Mouse (Mus musculus) limb, embryonic 12.5 days (tissue): ENCODE measurements around the gene Copg1. TPM values are rescaled to one million over a fixed set of nuclear protein-coding genes. Genes with fewer than 3 reads are reported as not detected.
A peak's percentile ranks its signal among the peaks of the same experiment; 100 is the strongest.

ENCODE experiments used
- ATAC-seq: fragments of 200-750 bp; cut with Nextera tagmentation; 2 replicates; pipeline ENCODE4 v1.8.0; 2017; ENCODE audit warnings: low read depth, moderate TSS enrichment; ENCODE audit not compliant: insufficient number of reproducible peaks, insufficient read depth, low FRiP score, low TSS enrichment
- H3K27ac ChIP-seq: fragments of 300-500 bp; sonication (generic); 2 replicates; pipeline ENCODE4 v1.5.1; 2016; ENCODE audit warnings: mild to moderate bottlenecking, moderate library complexity
- H3K27me3 ChIP-seq: fragments of 300-500 bp; sonication (generic); 2 replicates; pipeline ENCODE4 v1.6.1; 2016; ENCODE audit warnings: mild to moderate bottlenecking, moderate library complexity
- H3K36me3 ChIP-seq: fragments of 300-500 bp; sonication (generic); 2 replicates; pipeline ENCODE4 v1.6.1; 2016; ENCODE audit warnings: mild to moderate bottlenecking, moderate library complexity
- H3K4me1 ChIP-seq: fragments of 300-500 bp; sonication (generic); replicated peaks from 2 replicates; pipeline ENCODE4 v1.6.1; 2016
- H3K4me2 ChIP-seq: fragments of 300-500 bp; sonication (generic); 2 replicates; pipeline ENCODE4 v1.6.1; 2016; ENCODE audit warnings: mild to moderate bottlenecking, moderate library complexity
- H3K4me3 ChIP-seq: fragments of 300-500 bp; sonication (generic); replicated peaks from 2 replicates; pipeline ENCODE4 v1.5.1; 2016; ENCODE audit warnings: mild to moderate bottlenecking
- H3K9ac ChIP-seq: fragments of 300-500 bp; sonication (generic); replicated peaks from 2 replicates; pipeline ENCODE4 v1.6.1; 2016; ENCODE audit warnings: mild to moderate bottlenecking, moderate library complexity
- H3K9me3 ChIP-seq: fragments of 300-500 bp; sonication (generic); 2 replicates; pipeline ENCODE4 v1.6.1; 2016; ENCODE audit warnings: mild to moderate bottlenecking, moderate library complexity
- WGBS: fragments of 180-500 bp; shearing (Covaris S2); methylation state at CpG from one replicate; pipeline ENCODE4 v1.1.7; 2016; 5-methylcytosine and 5-hydroxymethylcytosine counted together
- polyA plus RNA-seq: library from polyadenylated mRNA; unstranded; fragments of >200 nt; fragmentation: Nextera tagmentation; extraction: Ambion mirVana; gene quantifications from 2 replicates; pipeline ENCODE4 v1.2.1, GENCODE M21; 2016

Copg1 gene
- polyA plus RNA-seq, result 169 and 178 TPM in 2 replicates

DNA sequence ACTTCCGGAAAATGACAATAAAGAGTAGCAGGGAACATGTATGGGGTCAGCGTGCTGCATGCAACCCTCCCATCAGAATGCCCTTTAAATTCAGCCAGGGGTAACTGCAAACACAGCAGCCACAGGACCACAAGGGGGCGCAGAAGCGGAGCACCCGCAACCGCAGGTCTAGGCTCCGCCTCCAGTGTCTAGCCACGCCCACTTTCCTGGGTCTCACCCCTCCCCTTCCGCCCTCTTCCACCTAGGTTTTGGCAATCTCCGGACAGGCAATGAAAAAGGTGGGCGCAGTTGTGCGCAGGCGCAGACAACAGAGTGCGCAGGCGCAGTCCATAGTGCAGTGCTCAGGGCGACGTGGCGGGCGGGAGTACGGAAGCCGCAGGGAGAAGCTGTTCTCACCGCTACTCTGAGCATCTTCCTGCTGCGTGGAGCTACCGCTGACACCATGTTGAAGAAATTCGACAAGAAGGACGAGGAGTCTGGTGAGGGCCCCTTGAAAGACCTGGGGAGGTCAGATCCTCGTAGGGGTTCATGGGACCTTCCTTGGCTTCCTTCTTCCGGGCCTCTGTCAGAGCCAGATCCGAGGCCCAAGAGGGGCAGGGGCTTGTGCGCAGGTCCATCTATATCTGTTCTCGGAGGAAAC lies at the start of gene Copg1:
Gene Copg1 (plus strand): TSS at position 221 of the 640 bp plus-strand sequence.
- Histone ChIP-seq H3K27ac (peak within 1 kb of the TSS; percentile 73), H3K36me3 (peaks cover 39% of the 10 kb centered on the region), H3K27me3 (no peaks in the 10 kb centered on the region), H3K4me3 (peak within 1 kb of the TSS; percentile 77), H3K4me1 (peaks cover 7% of the 10 kb centered on the region), H3K4me2 (peak within 1 kb of the TSS; percentile 63), H3K9ac (peak within 1 kb of the TSS; percentile 85), H3K9me3 (no peaks in the 10 kb centered on the region)
- peak; percentile 94 for ATAC-seq
- 1% methylated on average over 31 of the region's 31 CpGs for WGBS

DNA sequence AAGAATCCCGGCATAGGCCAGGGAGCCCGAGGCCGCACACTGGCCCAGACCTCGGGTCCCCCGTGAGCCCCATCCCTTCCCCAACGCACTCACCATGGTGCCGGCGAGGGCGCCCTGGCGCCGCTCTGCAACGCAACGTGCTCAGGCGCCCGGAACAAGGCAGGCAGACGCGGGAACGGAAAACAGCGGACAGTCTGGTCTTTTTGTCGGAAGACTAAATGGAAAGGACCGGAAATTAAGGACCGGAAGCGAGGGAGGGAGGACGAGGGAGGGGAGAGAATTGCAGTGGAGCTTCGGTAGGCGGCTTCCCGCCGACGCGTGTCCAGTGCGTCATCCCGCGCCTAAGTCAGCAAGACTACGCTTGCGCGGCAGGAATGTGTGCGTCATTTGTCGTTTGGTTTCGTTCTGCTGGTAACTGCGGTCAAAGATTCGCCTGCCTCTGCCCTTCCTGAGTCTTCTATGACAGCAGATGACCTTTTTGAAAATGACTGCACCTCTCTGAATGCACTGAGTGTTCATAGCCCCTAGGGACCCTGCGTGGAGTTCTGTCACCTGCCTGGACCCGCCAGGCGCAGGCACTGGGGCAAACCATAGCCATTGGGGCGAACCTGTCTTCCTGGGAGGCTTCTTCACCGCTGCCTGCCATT lies 48.9 kb upstream of the Copg1 start, which contains the start of gene Isy1:
Gene Isy1 (minus strand): TSS at position 248 of the 647 bp plus-strand sequence.
- WGBS, result under 1% methylated on average over 46 of the region's 46 CpGs
- H3K9me3 ChIP-seq, result no peaks in the 10 kb centered on the region
- peak within 1 kb of the TSS; percentile 85 for H3K9ac ChIP-seq
- no peaks in the 10 kb centered on the region for H3K27me3 ChIP-seq
- peak within 1 kb of the TSS; percentile 78 for H3K4me3 ChIP-seq
- ATAC-seq, result peak; percentile 90
- peaks cover 46% of the 10 kb centered on the region for H3K36me3 ChIP-seq
- peak within 1 kb of the TSS; percentile 95 for H3K27ac ChIP-seq
- peak within 1 kb of the TSS; percentile 80 for H3K4me2 ChIP-seq
- H3K4me1 ChIP-seq, result peaks cover 5% of the 10 kb centered on the region; the same call in 1 of the 2 replicates

DNA sequence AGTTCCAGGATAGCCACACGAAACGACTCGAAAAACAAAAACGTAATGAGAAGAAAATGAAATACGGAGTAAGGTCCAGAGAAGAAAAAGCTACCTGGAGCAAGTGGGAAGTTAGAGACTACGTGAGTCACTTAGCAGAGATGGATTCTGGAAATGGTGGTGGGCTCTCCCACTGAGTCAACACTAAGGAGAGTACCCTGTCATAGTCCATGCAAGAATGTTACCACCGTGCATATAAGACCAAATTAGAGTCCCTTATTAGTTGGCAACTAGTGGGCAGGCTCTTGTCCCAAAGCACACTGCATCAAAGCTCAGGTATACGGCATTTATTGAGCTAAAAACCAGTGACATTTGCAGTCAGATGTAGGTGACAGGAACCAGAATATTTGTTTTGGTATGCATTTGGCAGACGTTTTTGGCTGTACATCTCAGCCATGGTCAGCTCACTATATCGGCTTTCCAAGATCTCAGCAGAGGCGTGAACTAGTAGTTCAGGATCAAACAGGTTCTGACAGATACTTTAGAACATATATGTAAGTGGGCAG lies 47.7 kb upstream of the Copg1 start:
- no peak for ATAC-seq
- no peaks in the 10 kb centered on the region for H3K27me3 ChIP-seq
- H3K27ac ChIP-seq, result no peak overlapping the region
- 61% methylated on average over 11 of the region's 11 CpGs for WGBS
- no peak overlapping the region for H3K9ac ChIP-seq
- H3K4me3 ChIP-seq, result no peak overlapping the region
- H3K4me2 ChIP-seq, result no peak overlapping the region
- peaks cover 5% of the 10 kb centered on the region; the same call in 1 of the 2 replicates for H3K4me1 ChIP-seq
- peaks cover 46% of the 10 kb centered on the region for H3K36me3 ChIP-seq
- H3K9me3 ChIP-seq, result no peaks in the 10 kb centered on the region

DNA sequence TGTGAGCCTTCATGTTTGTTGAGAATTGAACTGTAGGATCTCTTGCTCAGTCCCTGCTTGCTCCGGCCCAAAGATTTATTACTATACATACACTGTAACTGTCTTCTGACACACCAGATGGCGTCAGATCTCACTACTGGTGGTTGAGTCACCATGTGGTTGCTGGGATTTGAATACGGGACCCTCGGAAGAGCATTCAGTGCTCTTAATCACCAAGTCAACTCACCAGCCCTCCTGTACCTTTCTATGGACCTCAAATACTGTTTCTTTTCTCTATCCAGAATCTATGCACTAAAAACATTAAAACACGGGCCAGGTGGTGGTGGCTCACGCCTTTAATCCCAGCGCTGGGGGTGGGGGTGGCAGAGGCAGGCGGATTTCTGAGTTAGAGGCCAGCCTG lies 46.0 kb upstream of the Copg1 start:
- H3K27ac ChIP-seq, result no peak overlapping the region
- H3K9ac ChIP-seq, result no peak overlapping the region
- H3K27me3 ChIP-seq, result no peaks in the 10 kb centered on the region
- H3K9me3 ChIP-seq, result no peaks in the 10 kb centered on the region
- no peak overlapping the region for H3K4me2 ChIP-seq
- ATAC-seq, result no peak
- H3K4me3 ChIP-seq, result no peak overlapping the region
- 74% methylated on average over 8 of the region's 8 CpGs for WGBS
- peaks cover 41% of the 10 kb centered on the region for H3K36me3 ChIP-seq
- peaks cover 11% of the 10 kb centered on the region for H3K4me1 ChIP-seq

DNA sequence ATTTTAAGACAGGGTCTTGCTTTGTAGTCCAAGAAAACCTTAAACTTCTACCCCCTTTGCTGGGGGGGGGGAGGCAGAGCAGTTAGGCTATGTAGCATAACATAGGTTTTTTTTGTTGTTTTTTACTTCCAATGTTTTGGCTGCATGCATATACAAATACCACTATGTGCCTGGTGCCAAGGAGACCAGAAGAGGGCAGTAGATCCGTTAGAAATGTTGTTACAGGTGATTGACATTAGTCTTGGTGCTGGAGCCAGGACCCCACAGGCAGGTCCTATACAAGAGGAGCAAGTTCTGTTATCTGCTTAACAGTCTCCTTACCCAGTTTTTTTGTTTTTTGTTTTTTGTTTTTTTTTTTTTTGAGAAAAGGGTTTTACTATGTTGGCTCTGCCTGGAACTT lies 45.4 kb upstream of the Copg1 start:
- Histone ChIP-seq H3K9me3 (no peaks in the 10 kb centered on the region), H3K4me3 (no peak overlapping the region), H3K36me3 (peaks cover 41% of the 10 kb centered on the region), H3K4me1 (peaks cover 17% of the 10 kb centered on the region), H3K4me2 (no peak overlapping the region), H3K27ac (no peak overlapping the region), H3K9ac (no peak overlapping the region), H3K27me3 (no peaks in the 10 kb centered on the region)
- ATAC-seq, result no peak
- 22% methylated on average over 1 of the region's 1 CpGs for WGBS

DNA sequence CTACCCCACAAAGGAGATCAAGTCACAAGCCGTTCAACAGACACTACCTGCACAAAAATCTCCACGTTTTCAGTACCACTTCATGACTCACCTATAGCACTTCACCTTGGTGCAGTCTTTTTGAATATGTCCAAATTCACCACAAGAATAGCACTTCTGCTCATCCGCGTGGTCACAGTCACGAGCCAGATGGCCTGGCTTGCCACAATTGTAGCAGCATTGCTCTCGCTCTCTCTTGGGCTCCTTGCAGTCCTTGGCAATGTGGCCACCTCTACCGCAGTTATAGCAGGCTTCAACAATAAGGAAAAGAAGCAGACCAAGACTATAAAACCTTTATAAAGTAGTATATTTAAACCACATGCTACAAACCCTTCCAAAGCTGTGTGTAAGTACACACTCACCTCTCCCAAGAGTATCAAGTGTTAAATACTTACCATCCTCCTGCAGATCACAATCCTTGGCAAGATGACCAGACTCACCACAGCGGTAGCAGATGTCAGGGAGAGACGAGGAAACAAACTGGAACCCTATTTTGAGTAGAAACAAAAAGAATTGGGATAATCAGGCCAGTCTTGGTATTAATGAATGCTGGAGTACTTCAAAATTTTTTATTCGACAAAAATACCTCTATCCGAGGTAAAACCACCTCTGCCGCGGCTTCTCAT lies 42.5 kb upstream of the Copg1 start:
- 82% methylated on average over 13 of the region's 13 CpGs for WGBS
- no peak overlapping the region for H3K4me2 ChIP-seq

DNA sequence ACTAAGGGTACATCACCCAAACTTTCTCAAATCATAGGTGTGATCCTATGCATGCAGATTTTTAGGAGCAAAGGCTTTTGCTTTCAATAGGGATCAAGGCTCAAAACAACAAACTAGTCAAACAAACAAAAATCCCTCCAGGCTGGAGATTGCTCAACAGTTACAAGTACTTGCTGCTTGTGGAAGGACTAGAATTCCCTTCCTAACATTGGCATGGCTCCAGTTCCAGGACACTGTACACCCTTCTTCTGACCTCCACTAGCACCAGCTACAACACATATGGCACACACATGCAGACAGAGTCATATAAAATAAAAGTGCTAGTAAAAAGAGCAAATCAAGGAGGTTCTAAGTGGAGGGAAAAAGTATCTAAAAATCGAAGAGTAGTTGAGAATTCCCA lies 40.8 kb upstream of the Copg1 start:
- peaks cover 51% of the 10 kb centered on the region for H3K36me3 ChIP-seq
- no peak overlapping the region for H3K4me3 ChIP-seq
- H3K27me3 ChIP-seq, result no peaks in the 10 kb centered on the region
- no peak for ATAC-seq
- H3K4me2 ChIP-seq, result peak overlapping the region; percentile 74; the same call in 1 of the 2 replicates
- peaks cover 35% of the 10 kb centered on the region for H3K4me1 ChIP-seq
- 43% methylated on average over 1 of the region's 1 CpGs for WGBS
- no peak overlapping the region for H3K9ac ChIP-seq
- no peak overlapping the region for H3K27ac ChIP-seq
- H3K9me3 ChIP-seq, result no peaks in the 10 kb centered on the region

More for the DNA sequence above, 42.5 kb upstream of the Copg1 start:
- ATAC-seq, result no peak
- H3K27me3 ChIP-seq, result no peaks in the 10 kb centered on the region
- H3K4me3 ChIP-seq, result no peak overlapping the region
- H3K4me1 ChIP-seq, result peaks cover 30% of the 10 kb centered on the region
- peaks cover 55% of the 10 kb centered on the region for H3K36me3 ChIP-seq
- no peak overlapping the region for H3K9ac ChIP-seq
- no peaks in the 10 kb centered on the region for H3K9me3 ChIP-seq
- H3K27ac ChIP-seq, result no peak overlapping the region

DNA sequence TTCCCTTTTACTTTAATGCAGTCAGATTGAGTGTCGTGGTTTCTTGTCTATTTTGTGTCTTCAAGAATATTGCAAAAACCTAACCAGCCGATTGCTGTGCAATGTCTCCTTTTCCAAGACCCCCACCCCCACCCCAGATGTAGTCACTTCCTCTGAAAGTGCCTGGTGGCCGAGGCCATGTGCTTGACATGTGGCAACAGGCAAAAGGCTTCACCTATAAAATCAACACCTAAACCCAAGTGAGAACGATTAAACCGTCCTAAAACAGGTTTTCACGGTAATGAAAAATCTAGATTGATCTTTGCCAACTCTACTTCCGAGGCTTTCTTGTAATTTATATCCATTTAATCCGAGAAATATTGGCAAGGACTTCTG lies 37.8 kb upstream of the Copg1 start:
- Histone ChIP-seq H3K4me2 (peak overlapping the region; percentile 74), H3K4me3 (peak overlapping the region; percentile 100), H3K9ac (peak overlapping the region; percentile 100), H3K27me3 (no peaks in the 10 kb centered on the region), H3K36me3 (peaks cover 22% of the 10 kb centered on the region), H3K4me1 (peaks cover 35% of the 10 kb centered on the region), H3K27ac (peak overlapping the region; percentile 96; the same call in 1 of the 2 replicates), H3K9me3 (no peaks in the 10 kb centered on the region)
- WGBS, result under 1% methylated on average over 8 of the region's 8 CpGs
- ATAC-seq, result no peak

GRCm38 (mm10) chr6:87850155-87850899 lies 37.3 kb upstream of the Copg1 start:
- Histone ChIP-seq H3K4me2 (peak overlapping the region; percentile 74), H3K9ac (peak overlapping the region; percentile 100), H3K4me1 (peaks cover 35% of the 10 kb centered on the region), H3K27me3 (no peaks in the 10 kb centered on the region), H3K36me3 (peaks cover 16% of the 10 kb centered on the region), H3K9me3 (no peaks in the 10 kb centered on the region), H3K27ac (peak overlapping the region; percentile 96), H3K4me3 (peak overlapping the region; percentile 100)
- peak; percentile 50 for ATAC-seq
- under 1% methylated on average over 72 of the region's 73 CpGs for WGBS

DNA sequence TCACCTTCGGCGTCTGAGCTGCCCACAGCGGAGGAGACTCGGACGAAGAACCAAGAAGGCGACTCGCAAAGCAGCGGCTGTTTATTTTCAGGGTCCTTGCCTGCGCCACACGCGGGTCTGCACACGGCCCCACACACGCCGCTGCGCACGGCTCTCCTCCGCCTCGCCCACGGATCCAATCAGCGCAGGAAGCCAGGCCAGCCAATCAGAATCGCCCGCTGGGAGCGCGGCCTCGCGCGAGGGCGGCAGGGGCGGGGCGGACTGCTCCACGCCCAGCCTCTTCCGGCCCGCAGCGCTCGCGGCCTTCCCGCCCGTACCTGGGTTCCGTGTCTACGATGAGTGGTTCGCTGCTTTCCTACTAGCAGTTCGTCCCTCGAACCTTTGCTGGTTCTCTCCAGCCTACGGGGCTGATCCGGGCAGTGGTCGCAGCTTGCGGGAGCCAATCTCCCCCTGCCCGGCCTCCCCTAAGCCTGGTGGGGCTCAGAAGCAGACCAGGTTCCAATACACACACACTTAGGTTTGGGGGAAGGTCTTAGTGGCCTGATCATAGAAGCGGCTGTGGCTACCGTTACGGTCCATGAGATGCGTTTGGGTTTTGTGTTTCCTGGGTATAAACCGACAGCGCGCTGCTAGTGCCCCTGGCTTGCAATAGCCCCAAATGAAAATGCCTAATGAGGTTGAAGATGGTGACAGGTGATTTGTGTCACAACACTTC lies 36.6 kb upstream of the Copg1 start, which contains the start of gene Cnbp:
Gene Cnbp (minus strand): TSS at position 207 of the 715 bp plus-strand sequence.
- peak; percentile 93 for ATAC-seq
- under 1% methylated on average over 55 of the region's 55 CpGs for WGBS
- Histone ChIP-seq H3K9me3 (no peaks in the 10 kb centered on the region), H3K36me3 (peaks cover 13% of the 10 kb centered on the region; the same call in 1 of the 2 replicates), H3K9ac (peak within 1 kb of the TSS; percentile 100), H3K4me2 (peak within 1 kb of the TSS; percentile 74), H3K4me3 (peak within 1 kb of the TSS; percentile 100), H3K4me1 (peaks cover 35% of the 10 kb centered on the region), H3K27ac (peak within 1 kb of the TSS; percentile 96), H3K27me3 (no peaks in the 10 kb centered on the region)
